Mouse (Mus musculus) embryonic facial prominence, embryonic 12.5 days (tissue): ENCODE measurements around the gene Rbm34. TPM values are rescaled to one million over a fixed set of nuclear protein-coding genes. Genes with fewer than 3 reads are reported as not detected.

Experiments
- ATAC-seq: fragments of 200-750 bp; cut with Nextera tagmentation; 2 replicates; pipeline ENCODE4 v1.8.0; 2017; ENCODE audit not compliant: insufficient number of reproducible peaks, insufficient read depth, low FRiP score, low TSS enrichment
- H3K27ac ChIP-seq: fragments of 300-500 bp; sonication (generic); 2 replicates; pipeline ENCODE4 v1.5.1; 2016; ENCODE audit warnings: mild to moderate bottlenecking
- H3K27me3 ChIP-seq: fragments of 300-500 bp; sonication (generic); 2 replicates; pipeline ENCODE4 v1.6.1; 2016; ENCODE audit warnings: mild to moderate bottlenecking, moderate library complexity
- H3K36me3 ChIP-seq: fragments of 300-500 bp; sonication (generic); 2 replicates; pipeline ENCODE4 v1.6.1; 2016; ENCODE audit warnings: mild to moderate bottlenecking
- H3K4me1 ChIP-seq: fragments of 300-500 bp; sonication (generic); 2 replicates; pipeline ENCODE4 v1.6.1; 2016
- H3K4me2 ChIP-seq: fragments of 300-500 bp; sonication (generic); replicated peaks from 2 replicates; pipeline ENCODE4 v1.6.1; 2016; ENCODE audit warnings: mild to moderate bottlenecking, moderate library complexity
- H3K4me3 ChIP-seq: fragments of 300-500 bp; sonication (generic); 2 replicates; pipeline ENCODE4 v1.5.1; 2016; ENCODE audit warnings: mild to moderate bottlenecking
- H3K9ac ChIP-seq: fragments of 300-500 bp; sonication (generic); 2 replicates; pipeline ENCODE4 v1.6.1; 2016; ENCODE audit warnings: mild to moderate bottlenecking, moderate library complexity
- H3K9me3 ChIP-seq: fragments of 300-500 bp; sonication (generic); 2 replicates; pipeline ENCODE4 v1.6.1; 2016; ENCODE audit warnings: mild to moderate bottlenecking, moderate library complexity
- WGBS: fragments of 180-500 bp; shearing (Covaris S2); methylation state at CpG from one replicate; pipeline ENCODE4 v1.1.7; 2016; 5-methylcytosine and 5-hydroxymethylcytosine counted together
- polyA plus RNA-seq: library from polyadenylated mRNA; unstranded; fragments of >200 nt; fragmentation: Nextera tagmentation; extraction: Ambion mirVana; gene quantifications from 2 replicates; pipeline ENCODE4 v1.2.1, GENCODE M21; 2016

The Rbm34 gene
- polyA plus RNA-seq, 1 experiment from 2014 or later = 35.4 TPM

DNA sequence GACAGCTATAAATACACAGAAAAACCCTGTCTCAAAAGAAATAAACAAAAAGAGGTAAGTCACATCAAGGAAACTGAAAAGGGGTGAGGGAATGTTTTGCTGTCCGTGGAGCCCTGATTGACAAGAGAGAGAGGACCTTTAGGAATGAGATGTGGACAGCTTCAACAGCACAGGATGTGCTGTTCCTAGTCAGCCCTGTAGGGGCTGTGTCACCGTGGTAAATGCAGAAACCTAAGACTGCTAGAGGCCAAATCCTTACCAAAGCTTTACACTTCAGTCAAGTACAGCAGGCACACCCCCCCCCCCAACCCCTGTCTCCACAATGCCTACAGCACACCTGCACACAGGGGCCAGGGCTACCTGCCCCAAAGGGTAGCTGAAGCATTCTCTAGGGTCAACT lies 39.2 kb downstream of the Rbm34 start:
- H3K4me3 ChIP-seq = no peak overlapping the region
- H3K27ac ChIP-seq = no peak overlapping the region
- no peak for ATAC-seq
- H3K4me1 ChIP-seq = no peaks in the 10 kb centered on the region
- no peak overlapping the region for H3K9ac ChIP-seq
- H3K9me3 ChIP-seq = no peaks in the 10 kb centered on the region
- no peaks in the 10 kb centered on the region for H3K27me3 ChIP-seq
- peaks cover 60% of the 10 kb centered on the region for H3K36me3 ChIP-seq
- no peak overlapping the region for H3K4me2 ChIP-seq
- 32% methylated on average over 2 of the region's 2 CpGs for WGBS

DNA sequence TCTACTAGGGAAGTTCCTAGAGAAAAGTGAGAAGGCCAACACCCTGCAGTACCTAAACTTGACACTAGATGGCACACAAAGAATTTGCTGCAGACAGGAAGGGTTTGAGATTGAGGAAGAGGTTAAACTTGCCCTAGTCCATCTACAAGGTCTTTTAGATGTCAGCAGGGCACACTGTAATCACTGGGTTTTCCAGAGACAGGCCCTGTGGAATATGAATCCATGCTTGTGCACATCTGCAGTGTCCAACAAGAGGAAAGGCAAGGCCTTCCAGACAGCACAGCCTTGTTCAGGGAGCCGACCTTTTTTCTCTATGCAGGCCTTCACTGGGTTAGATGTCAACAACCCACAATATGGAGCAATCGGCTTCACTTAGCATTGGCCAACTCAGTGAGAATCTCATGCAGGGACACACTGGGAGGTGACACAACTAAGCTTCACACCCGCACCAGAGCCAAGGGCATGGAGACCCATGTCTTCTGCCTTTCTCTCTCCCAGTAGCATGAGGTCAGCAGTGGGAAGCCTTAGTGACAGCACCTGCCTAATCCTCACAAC lies 41.2 kb downstream of the Rbm34 start:
- WGBS = 80% methylated on average over 3 of the region's 3 CpGs
- Histone ChIP-seq H3K4me2 (no peak overlapping the region), H3K4me1 (no peaks in the 10 kb centered on the region), H3K27ac (no peak overlapping the region), H3K9ac (no peak overlapping the region), H3K27me3 (no peaks in the 10 kb centered on the region), H3K4me3 (no peak overlapping the region), H3K36me3 (peaks cover 42% of the 10 kb centered on the region), H3K9me3 (no peaks in the 10 kb centered on the region)
- ATAC-seq = no peak

DNA sequence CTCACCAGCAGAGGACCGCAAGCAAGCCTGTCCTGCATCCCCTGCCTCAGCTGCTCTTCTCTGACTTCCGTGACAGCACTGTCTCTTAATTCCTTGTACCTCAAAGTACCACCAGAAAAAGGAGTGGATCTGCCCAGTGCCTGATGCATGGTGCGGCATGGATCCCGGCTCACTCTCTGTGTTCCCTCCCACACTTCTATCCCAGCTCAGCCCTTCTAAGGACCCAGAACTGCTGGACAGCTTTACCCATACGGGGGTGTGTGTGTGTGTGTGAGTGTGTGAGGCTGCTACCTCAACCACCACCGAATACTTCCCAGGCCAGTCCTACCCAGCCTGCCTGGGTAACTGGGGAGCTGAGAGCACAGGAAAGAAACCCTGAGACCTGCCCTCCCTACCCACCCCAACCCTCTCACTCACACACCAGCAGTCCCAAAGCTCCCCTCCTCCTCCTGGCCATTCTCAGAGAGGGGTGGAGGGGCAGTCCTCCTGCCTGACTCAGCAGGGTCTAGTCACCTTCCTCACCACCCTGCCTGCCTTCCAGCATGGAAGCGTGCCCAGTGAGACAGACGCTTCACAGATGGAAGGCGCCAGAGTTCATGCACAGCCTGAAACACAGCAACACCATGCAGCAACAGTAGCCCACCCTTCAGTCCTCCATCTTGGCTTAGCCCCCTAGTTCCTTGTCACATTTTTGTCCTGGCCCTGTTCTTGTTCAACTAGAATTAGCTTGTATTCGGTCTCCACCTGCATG lies 41.9 kb downstream of the Rbm34 start:
- no peak overlapping the region for H3K9ac ChIP-seq
- no peaks in the 10 kb centered on the region for H3K9me3 ChIP-seq
- H3K27me3 ChIP-seq = no peaks in the 10 kb centered on the region
- peak; percentile 49; the same call in 1 of the 2 replicates for ATAC-seq
- no peak overlapping the region for H3K27ac ChIP-seq
- H3K36me3 ChIP-seq = peaks cover 37% of the 10 kb centered on the region
- no peak overlapping the region for H3K4me3 ChIP-seq
- H3K4me2 ChIP-seq = no peak overlapping the region
- no peaks in the 10 kb centered on the region for H3K4me1 ChIP-seq
- WGBS = 88% methylated on average over 10 of the region's 10 CpGs

DNA sequence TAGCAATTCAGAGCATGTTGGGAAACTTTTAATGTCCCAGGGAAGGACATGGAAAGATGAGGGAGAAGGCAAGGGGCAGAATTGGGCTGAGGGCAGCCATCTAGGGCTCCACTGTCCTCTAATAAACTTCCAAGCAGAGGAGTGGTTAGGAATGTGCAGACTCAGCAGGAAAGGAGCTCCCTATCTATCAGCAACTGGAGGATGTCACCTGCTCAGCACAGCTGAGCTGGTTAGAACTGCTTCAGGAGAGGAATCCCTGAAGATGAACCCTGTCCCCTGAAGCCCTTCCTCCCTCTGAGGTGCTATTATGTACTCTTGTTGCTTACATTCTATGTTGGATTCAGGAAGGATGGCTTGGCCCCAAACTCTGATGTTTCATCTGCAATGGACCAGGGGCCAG lies 42.8 kb downstream of the Rbm34 start:
- no peak for ATAC-seq
- H3K4me1 ChIP-seq = no peaks in the 10 kb centered on the region
- H3K36me3 ChIP-seq = peaks cover 32% of the 10 kb centered on the region
- no peaks in the 10 kb centered on the region for H3K27me3 ChIP-seq
- no peak overlapping the region for H3K9ac ChIP-seq
- no peak overlapping the region for H3K4me2 ChIP-seq
- no peak overlapping the region for H3K27ac ChIP-seq
- H3K9me3 ChIP-seq = no peaks in the 10 kb centered on the region
- no peak overlapping the region for H3K4me3 ChIP-seq

DNA sequence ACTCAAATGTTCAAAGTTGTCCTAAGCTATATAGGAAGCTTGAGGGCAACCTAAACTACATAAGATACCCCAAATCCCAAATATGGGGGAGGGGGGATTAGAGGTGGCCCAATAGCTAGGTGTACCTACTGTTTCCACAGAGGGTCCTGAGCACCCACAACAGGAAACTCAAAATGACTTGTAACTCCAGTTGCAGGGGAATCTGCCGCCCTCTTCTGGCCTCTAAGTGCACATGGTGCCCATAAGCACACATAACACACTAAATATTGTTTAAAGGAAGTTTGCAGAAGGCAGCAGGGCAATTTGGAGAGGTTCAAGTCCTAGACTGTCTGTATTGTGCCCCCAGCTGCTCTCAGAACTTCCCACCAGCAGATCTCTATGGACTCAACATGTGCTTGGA lies 43.8 kb downstream of the Rbm34 start:
- H3K27me3 ChIP-seq = no peaks in the 10 kb centered on the region
- no peaks in the 10 kb centered on the region for H3K9me3 ChIP-seq
- H3K4me1 ChIP-seq = no peaks in the 10 kb centered on the region
- H3K4me2 ChIP-seq = no peak overlapping the region
- H3K4me3 ChIP-seq = no peak overlapping the region
- WGBS = 51% methylated on average over 1 of the region's 1 CpGs
- ATAC-seq = no peak
- no peak overlapping the region for H3K9ac ChIP-seq
- no peak overlapping the region for H3K27ac ChIP-seq
- H3K36me3 ChIP-seq = peaks cover 26% of the 10 kb centered on the region

DNA sequence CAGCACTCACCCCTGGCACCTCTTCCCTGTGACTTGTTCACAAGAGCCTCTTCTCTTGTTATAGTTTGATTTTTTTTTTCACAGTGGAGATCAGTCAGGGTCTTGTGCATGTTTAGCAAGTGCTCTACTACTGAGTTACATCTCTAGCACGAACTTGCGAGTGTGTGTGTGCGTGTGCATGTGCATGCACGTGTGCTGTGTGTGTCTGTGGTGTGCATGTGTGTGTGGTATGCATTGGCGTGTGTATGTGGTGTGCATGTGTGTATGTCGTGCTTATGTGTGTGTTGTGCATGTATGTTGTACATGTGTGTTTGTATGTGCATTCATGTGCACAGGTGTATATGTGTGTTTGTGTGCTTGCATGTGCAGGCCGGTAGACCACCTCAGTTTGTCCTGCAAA lies 47.9 kb downstream of the Rbm34 start:
- H3K9ac ChIP-seq = no peak overlapping the region
- H3K4me2 ChIP-seq = no peak overlapping the region
- no peak overlapping the region for H3K4me3 ChIP-seq
- H3K9me3 ChIP-seq = no peaks in the 10 kb centered on the region
- H3K36me3 ChIP-seq = peaks cover 9% of the 10 kb centered on the region; the same call in 1 of the 2 replicates
- H3K4me1 ChIP-seq = no peaks in the 10 kb centered on the region
- H3K27ac ChIP-seq = no peak overlapping the region
- no peaks in the 10 kb centered on the region for H3K27me3 ChIP-seq
- WGBS = 94% methylated on average over 7 of the region's 7 CpGs
- no peak for ATAC-seq

DNA sequence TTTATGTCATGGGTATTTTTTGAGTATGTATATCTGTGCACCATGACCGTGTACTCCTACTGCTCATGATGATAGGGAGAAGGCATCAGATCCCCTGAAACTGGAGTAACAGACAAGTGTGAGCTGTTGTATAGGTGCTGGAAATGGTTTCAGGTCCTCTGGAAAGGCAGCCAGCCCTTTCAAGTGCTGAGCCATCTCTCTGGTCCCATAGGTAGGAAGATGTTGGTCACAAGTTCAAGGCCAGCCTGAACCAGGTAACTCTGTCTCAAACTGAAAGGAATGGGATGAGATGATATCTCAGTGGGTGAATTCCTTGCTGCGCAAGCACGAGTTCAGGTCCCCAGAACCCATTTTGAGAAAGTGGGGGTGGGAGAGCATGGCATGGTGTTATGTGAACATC lies 49.4 kb downstream of the Rbm34 start:
- H3K4me2 ChIP-seq = no peak overlapping the region
- no peak overlapping the region for H3K4me3 ChIP-seq
- H3K4me1 ChIP-seq = no peaks in the 10 kb centered on the region
- no peaks in the 10 kb centered on the region for H3K9me3 ChIP-seq
- H3K36me3 ChIP-seq = peaks cover 5% of the 10 kb centered on the region; the same call in 1 of the 2 replicates
- no peak overlapping the region for H3K27ac ChIP-seq
- no peak for ATAC-seq
- 86% methylated on average over 3 of the region's 3 CpGs for WGBS
- H3K27me3 ChIP-seq = no peaks in the 10 kb centered on the region
- H3K9ac ChIP-seq = no peak overlapping the region

DNA sequence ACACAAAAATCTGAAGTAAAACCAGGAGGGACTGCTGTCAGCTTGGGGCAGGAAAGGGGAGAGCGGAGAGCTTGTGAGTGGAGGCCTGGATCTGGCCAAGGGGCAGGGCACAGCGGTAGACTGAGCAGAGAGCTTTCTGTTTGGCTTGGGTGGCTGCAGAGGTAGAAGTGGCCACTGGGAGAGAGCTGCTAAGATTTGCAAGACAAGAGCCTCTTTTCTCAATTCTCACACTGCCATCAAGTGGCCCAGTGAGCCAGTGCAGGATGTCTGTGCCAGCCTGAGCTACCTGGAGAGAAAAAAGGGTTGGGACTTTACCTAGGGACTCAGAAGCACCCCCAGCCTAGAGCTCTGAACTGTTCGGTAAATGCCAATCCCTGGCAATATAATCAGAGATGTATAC lies 50.0 kb downstream of the Rbm34 start:
- no peaks in the 10 kb centered on the region for H3K9me3 ChIP-seq
- H3K4me3 ChIP-seq = no peak overlapping the region
- H3K36me3 ChIP-seq = peaks cover 5% of the 10 kb centered on the region; the same call in 1 of the 2 replicates
- H3K27me3 ChIP-seq = no peaks in the 10 kb centered on the region
- no peak overlapping the region for H3K9ac ChIP-seq
- no peak overlapping the region for H3K27ac ChIP-seq
- H3K4me1 ChIP-seq = no peaks in the 10 kb centered on the region
- no peak overlapping the region for H3K4me2 ChIP-seq
- 17% methylated on average over 3 of the region's 3 CpGs for WGBS
- peak; percentile 36; the same call in 1 of the 2 replicates for ATAC-seq

DNA sequence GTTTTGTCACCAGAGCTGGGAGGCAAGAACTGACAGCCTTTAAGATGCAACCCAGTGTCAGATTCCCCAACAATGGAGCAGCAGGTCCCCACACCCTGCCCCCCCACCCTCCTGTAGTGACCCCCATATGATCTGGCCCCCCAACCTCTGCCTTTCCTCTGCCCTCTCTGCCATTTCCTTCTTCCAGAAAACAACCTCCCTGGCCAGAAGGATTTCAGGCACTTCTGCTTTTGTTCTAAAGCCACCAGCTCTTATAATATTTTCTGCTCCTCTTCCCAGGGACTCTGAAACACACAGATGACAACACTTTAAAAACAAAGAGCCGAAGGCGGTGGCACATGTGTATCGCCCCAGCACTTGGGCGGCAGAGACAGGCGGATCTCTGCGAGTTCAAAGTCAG lies 50.5 kb downstream of the Rbm34 start:
- peaks cover 5% of the 10 kb centered on the region; the same call in 1 of the 2 replicates for H3K36me3 ChIP-seq
- H3K4me3 ChIP-seq = no peak overlapping the region
- H3K4me1 ChIP-seq = no peaks in the 10 kb centered on the region
- no peaks in the 10 kb centered on the region for H3K27me3 ChIP-seq
- no peak overlapping the region for H3K4me2 ChIP-seq
- WGBS = 82% methylated on average over 6 of the region's 6 CpGs
- H3K27ac ChIP-seq = no peak overlapping the region
- H3K9me3 ChIP-seq = no peaks in the 10 kb centered on the region
- no peak for ATAC-seq
- no peak overlapping the region for H3K9ac ChIP-seq

DNA sequence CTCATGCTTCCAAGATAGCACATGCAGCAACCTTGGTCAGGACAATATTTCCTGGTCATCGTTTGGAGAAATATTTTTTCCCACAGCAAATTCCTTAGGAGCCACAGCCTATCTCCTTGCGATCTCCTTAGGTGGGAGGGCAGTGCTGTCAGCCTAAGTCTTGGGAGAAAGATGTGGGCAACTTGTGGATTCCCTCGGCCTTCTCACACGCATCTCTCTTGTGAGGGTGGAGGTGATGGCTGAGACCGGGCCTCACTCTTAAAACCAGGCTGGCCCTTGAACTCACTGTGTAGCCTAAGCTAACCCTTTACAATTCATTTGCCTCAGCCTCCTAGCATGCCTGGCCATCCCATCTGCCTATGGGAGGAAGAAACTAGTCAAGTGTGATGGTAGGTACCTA lies 51.2 kb downstream of the Rbm34 start:
- Histone ChIP-seq H3K4me2 (no peak overlapping the region), H3K4me1 (no peaks in the 10 kb centered on the region), H3K9me3 (no peaks in the 10 kb centered on the region), H3K9ac (no peak overlapping the region), H3K36me3 (peaks cover 5% of the 10 kb centered on the region; the same call in 1 of the 2 replicates), H3K4me3 (no peak overlapping the region), H3K27ac (no peak overlapping the region), H3K27me3 (no peaks in the 10 kb centered on the region)
- 87% methylated on average over 5 of the region's 5 CpGs for WGBS
- no peak for ATAC-seq

DNA sequence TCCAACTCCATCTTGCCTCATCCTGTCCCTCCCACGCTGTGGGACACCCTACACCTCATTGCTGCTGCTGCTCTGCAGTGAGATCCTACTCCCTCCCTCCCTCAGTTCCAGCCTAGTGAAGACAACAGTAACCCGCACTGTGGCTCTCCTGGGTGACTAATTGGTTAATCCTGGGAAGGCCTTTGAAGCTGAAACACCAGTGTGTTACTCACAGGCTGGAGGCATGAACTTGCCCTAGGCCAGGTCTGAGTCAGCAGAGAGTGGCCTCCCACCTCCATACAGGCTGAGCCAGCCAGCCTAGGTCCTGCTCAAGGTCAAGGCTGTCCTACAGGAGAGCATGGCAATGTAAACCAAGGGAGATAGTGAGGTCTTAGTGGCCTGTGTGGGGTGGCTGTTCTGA lies 51.6 kb downstream of the Rbm34 start:
- H3K4me3 ChIP-seq = no peak overlapping the region
- H3K9ac ChIP-seq = no peak overlapping the region
- 49% methylated on average over 2 of the region's 2 CpGs for WGBS
- no peaks in the 10 kb centered on the region for H3K9me3 ChIP-seq
- no peaks in the 10 kb centered on the region for H3K27me3 ChIP-seq
- no peak overlapping the region for H3K4me2 ChIP-seq
- H3K4me1 ChIP-seq = no peaks in the 10 kb centered on the region
- ATAC-seq = no peak; the same call in 1 of the 2 replicates
- no peak overlapping the region for H3K27ac ChIP-seq
- H3K36me3 ChIP-seq = peaks cover 5% of the 10 kb centered on the region; the same call in 1 of the 2 replicates

DNA sequence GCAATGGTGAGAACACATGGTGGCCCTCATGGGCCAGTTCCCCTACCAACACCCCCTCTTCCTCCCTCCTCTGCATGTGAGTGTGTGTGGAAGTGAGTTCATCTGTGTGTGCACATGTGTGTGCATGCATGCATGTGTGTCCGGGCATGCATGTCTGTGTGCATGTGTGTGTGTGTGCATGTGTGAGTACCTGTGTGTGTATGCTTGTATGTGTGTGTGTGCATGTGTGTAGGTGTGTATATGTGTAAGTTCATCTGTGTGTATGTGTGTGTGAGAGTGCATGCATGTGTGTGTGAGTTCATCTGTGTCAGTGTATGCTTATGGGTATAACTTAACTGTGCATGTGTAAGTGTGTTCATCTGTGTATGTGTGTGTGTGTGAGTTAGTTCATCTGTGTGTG lies 52.5 kb downstream of the Rbm34 start:
- no peak overlapping the region for H3K27ac ChIP-seq
- no peak overlapping the region for H3K4me2 ChIP-seq
- H3K9ac ChIP-seq = no peak overlapping the region
- H3K27me3 ChIP-seq = no peaks in the 10 kb centered on the region
- 100% methylated on average over 1 of the region's 1 CpGs for WGBS
- no peak for ATAC-seq
- H3K4me1 ChIP-seq = peaks cover 5% of the 10 kb centered on the region; the same call in 1 of the 2 replicates
- no peak overlapping the region for H3K4me3 ChIP-seq
- no peaks in the 10 kb centered on the region for H3K9me3 ChIP-seq
- H3K36me3 ChIP-seq = peaks cover 5% of the 10 kb centered on the region; the same call in 1 of the 2 replicates
